Mouse (Mus musculus) gastrocnemius, adult 18-20 months (tissue): Measurements from ENCODE around the gene Pard3b. TPM values are rescaled to one million over a fixed set of nuclear protein-coding genes. Genes with fewer than 3 reads are reported as not detected.

Experiments
- DNase-seq: peaks from one replicate; pipeline ENCODE4 v3.0.0; 2021; ENCODE audit warnings: low spot score
- total RNA-seq, 2 experiments: library from RNA; stranded (reverse); gene quantifications; 2 replicates each; pipeline ENCODE4 v1.2.3; 2021

Gene Pard3b
- total RNA-seq, 2 experiments from 2014 or later, result 4.0 to 5.3 TPM

- DNase-seq, result no peak
Measured at GRCm38 (mm10) chr1:62687511-62687910, 1048.9 kb downstream of the Pard3b start.

- DNase-seq, result no peak
Measured at GRCm38 (mm10) chr1:62691175-62691574, 1052.6 kb downstream of the Pard3b start.
